Mouse (Mus musculus) monocyte, adult 2 months (primary cell): ENCODE results near the gene Rtn4r.
A peak's percentile ranks its signal among the peaks of the same experiment; 100 is the strongest.
"Not testable (repeated sequence)": the region's sequence is repeated elsewhere in the genome, so short reads cannot be mapped to it uniquely, and the experiment has no call there.

Experiments used
- DNase-seq, 2 experiments: peaks; one replicate each; pipeline ENCODE4 v3.0.0; 2022; ENCODE audit warnings: low spot score in 2 of 2, low read depth in 1 of 2

The Rtn4r gene

DNA sequence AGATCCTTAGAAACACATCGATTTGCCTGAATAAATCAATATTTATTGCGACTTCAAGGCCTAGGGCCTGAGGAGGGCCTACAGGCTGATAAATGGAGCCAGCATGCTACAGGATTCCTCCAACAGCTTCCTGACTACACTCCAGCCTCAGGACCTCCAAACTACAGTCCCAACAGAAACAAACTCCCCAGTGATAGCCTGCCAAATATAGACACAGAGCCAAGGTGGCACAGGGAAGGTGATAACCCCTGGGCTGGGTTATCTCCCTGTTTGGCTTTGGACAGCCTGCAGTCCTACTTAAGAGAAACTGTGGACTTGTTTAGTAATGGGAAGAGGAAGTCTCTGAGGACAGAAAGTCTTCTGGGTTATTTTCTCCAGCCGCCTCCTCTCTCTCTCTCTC, 59.8 kb downstream of the Rtn4r start:
- DNase-seq, result no peak

DNA sequence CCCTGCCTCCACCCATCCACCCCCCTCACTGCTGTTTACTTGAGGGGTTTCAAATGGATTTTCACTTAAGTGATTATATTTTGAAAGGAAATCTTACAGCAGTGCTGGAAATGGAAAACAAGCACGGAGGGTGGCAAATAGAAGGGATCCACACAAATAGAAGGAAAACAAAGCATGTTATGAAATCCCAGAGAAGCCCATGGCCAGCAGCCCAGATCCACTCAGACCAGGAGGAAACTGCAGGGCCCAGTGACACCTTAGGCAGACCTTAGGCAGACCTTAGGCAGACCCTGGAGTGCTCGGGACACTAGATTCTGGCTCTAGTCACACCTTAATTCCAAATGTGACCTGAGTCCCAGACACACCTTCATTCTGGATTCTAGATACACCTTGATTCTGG, 63.6 kb downstream of the Rtn4r start:
- no peak for DNase-seq

DNA sequence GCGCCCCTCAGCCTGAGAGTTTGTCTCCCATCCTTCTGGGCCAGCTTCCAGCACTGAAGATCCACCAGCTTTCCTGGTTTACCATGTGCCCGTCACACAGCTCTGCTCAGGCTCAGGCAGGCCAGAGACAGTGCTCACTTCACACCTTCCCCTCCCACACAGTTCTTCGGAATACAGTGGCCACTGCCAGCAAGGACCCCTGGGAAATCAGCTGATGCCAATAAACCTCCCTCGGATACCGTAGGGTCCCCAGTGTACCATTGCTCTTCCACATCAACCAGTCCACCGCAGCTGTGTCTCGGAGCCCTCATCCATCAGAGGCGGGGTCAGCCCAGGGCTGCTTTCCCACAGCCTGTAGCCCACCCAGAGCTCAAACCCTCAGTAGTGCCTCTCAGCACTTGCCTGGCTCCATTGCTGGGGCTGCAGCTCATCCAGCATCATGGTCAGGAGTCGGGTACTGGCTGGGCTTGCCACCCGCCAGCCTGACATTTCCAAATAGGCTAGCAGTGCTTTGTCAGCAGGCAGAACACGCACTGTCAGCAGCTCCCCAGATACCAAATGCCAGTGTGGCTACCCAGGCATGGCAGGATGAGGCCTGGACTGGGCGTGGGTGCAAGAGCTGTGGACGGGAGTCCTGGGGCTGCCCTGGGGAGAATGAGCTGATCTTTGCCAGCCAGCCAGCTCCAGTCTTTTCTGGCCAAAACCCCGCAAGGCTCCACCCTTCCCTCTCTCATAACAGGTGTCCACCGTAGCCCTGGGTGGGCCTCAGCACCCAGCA, 67.0 kb downstream of the Rtn4r start:
- DNase-seq, result no peak

DNA sequence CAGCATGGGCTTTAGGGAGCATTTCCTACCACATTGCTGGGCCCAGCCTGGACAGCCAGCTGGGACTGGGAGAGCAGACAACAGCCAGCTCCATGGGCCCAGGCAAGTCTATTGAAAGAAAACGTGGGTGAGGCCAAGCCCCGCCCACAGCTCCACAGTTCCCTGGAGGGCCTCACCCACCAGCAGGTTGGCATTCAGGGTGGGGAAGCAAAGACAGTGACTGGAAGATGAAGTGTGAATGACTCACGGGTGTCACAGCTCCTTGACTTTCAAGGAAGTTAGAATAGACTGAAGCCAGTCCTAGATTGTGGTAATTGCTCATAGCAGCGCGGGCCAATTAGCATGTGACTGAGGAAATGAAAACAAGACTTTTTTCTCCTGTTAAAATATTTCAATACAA, 67.6 kb downstream of the Rtn4r start:
- DNase-seq, result peak; percentile 25 to 65

DNA sequence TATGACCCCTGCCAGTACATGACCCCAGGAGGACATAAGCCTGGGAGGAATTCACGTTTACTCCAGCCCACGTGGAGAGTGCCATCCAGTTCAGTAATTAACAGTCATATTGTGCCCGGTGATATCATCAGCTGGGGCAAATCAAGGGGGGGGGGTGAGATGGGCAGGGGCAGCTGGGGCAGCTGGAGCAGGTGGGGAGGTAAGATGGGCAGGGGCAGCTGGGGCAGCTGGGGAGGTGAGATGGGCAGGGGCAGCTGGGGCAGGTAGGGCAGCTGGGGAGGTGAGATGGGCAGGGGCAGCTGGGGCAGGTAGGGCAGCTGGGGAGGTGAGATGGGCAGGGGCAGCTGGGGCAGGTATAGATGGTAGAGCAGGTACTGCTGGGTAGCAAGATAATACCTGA, 68.1 kb downstream of the Rtn4r start:
- not testable (repeated sequence) for DNase-seq

DNA sequence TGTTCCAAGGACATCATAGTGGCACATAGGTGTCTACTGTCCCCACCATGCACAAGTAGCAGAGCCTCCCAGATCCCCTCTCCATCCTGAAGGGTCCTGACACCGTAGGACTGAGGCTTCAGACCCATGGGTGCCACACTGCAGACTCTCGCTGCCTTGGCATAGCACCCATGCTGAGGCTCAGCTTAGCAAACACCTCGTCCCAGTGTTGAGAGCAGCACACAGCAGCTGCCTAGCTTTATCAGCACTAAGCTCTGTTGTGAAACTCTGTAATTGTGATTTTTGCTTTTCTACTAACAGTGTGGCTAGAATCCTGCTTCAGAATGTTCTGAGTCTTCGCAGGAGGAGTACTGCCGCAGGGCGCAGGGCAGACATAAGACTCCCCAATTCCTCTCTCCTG, 70.4 kb downstream of the Rtn4r start:
- no peak for DNase-seq

DNA sequence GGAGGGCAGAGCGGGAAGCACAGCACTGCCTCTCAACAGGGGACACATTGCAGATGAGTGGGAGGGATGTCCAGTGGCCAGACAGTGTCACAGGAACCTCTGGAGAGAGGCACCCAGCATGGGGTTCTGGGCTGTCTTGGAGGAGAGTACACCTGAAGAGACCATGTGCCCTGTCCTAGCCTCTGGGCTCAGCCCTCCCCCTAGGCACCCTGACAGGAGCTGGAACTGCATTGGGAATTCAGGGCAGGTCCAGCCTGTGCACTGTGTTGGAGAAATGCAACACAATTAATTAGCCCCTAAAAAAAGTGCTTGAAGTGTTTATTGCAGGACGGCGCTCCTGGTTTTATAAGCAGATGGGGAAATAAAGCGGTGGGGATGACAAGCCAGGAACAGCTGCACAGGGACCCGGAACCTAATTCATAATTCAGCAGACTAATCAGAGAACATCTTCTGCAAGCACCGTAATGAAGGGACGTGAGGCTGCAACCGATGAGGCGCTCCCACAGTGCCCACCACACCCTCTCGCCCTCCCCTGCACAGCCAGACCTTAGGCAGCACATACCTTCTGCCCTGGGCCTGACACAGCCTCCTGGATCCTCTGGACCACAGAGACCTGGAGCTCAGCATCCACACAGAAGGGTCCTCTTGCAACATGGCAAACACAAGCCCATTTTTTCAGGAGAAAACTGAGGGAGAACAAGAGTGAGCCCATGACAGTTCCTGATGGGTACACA, 71.1 kb downstream of the Rtn4r start:
- DNase-seq, result no peak

DNA sequence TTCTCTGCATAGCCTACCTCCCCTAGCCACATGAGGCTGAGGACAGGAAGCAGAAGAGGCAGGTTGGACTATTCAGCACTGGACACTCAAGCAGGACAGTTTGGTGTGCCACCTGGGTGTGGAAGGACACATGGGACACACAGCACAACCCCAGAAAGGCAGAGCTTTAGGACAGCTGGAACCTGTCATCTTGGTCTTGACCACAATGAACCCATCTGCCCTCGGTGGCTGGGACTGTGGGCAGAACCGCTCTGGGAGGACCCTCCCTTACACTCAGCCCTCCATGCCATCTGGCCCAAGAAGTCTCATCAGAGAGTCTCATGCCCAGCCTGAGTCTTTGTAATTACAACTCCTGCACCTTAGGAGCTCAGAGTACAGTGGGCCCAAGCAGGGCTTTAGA, 72.6 kb downstream of the Rtn4r start:
- DNase-seq, result no peak

DNA sequence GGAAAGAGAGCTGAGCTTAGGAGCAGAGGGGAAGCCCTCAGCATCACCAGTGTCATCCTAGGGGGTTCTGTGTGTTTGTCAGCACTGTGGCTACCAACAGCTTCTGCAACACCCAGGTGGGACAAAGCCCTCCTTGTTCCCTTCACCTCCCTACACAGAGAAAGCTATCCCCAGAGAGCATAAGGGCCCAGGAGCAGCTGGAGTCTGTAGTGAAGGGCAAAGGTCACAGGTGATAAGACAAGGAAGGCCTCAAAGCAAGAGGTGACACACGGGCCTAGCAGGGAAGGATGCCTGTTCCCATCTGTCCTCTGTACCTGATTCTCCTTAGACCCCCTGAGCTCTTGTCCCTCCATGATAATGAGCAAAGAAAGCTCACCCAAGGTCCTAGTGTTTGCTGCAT, 74.2 kb downstream of the Rtn4r start:
- DNase-seq, result no peak
